Mouse (Mus musculus) lung, embryonic 14.5 days (tissue): ENCODE results near the gene Furin. TPM values are rescaled to one million over a fixed set of nuclear protein-coding genes. Genes with fewer than 3 reads are reported as not detected.

Experiments
- ATAC-seq: fragments of 200-750 bp; cut with Nextera tagmentation; 2 replicates; pipeline ENCODE4 v1.8.0; 2017; ENCODE audit warnings: mild to moderate bottlenecking, moderate TSS enrichment, moderate library complexity; ENCODE audit not compliant: insufficient read depth
- DNase-seq: peaks from one replicate; pipeline ENCODE4 v3.0.0-alpha.2; 2015
- H3K27ac ChIP-seq: fragments of 300-500 bp; sonication (generic); 2 replicates; pipeline ENCODE4 v1.5.1; 2014; ENCODE audit warnings: low read depth, mild to moderate bottlenecking, moderate library complexity
- H3K27me3 ChIP-seq: fragments of 300-500 bp; sonication (generic); 2 replicates; pipeline ENCODE4 v1.6.1; 2014; ENCODE audit warnings: low read length, control low read depth; ENCODE audit not compliant: insufficient read depth
- H3K36me3 ChIP-seq: fragments of 300-500 bp; sonication (generic); 2 replicates; pipeline ENCODE4 v1.6.1; 2014; ENCODE audit warnings: control low read depth; ENCODE audit not compliant: insufficient read depth
- H3K4me1 ChIP-seq: fragments of 300-500 bp; sonication (generic); 2 replicates; pipeline ENCODE4 v1.6.1; 2014; ENCODE audit warnings: antibody characterized with exemption, control low read depth; ENCODE audit not compliant: insufficient read depth
- H3K4me2 ChIP-seq: fragments of 300-500 bp; sonication (generic); 2 replicates; pipeline ENCODE4 v1.6.1; 2014; ENCODE audit warnings: mild to moderate bottlenecking
- H3K4me3 ChIP-seq: fragments of 300-500 bp; sonication (generic); 2 replicates; pipeline ENCODE4 v1.5.1; 2014; ENCODE audit warnings: low read depth, low read length
- H3K9ac ChIP-seq: fragments of 300-500 bp; sonication (generic); 2 replicates; pipeline ENCODE4 v1.6.1; 2014
- H3K9me3 ChIP-seq: fragments of 300-500 bp; sonication (generic); 2 replicates; pipeline ENCODE4 v1.6.1; 2016; ENCODE audit warnings: low read depth, low read length, control low read depth
- CTCF ChIP-seq: IDR thresholded peaks from 2 replicates; pipeline ENCODE4 v1.5.1; 2016; ENCODE audit warnings: antibody characterized with exemption, low read depth
- WGBS: fragments of 180-500 bp; shearing (Covaris S2); extraction: QIAGEN DNeasy Blood & Tissue Kit; methylation state at CpG from one replicate; pipeline ENCODE4 v1.1.7; 2014; 5-methylcytosine and 5-hydroxymethylcytosine counted together
- polyA plus RNA-seq: library from polyadenylated mRNA; unstranded; fragments of >200 nt; fragmentation: Nextera tagmentation; extraction: Ambion mirVana; gene quantifications from 2 replicates; pipeline ENCODE4 v1.2.1, GENCODE M21; 2014

The Furin gene
- polyA plus RNA-seq, 1 experiment from 2014 or later, result 19.4 TPM

GRCm38 (mm10) chr7:80449620-80450091, 44.4 kb upstream of the Furin start:
- no peaks in the 10 kb centered on the region for H3K27me3 ChIP-seq
- no peak overlapping the region for H3K9ac ChIP-seq
- H3K36me3 ChIP-seq, result peaks cover 16% of the 10 kb centered on the region
- 48% methylated on average over 6 of the region's 6 CpGs for WGBS
- H3K4me3 ChIP-seq, result no peak overlapping the region
- H3K4me2 ChIP-seq, result no peak overlapping the region
- DNase-seq (no peak), ATAC-seq (no peak)
- H3K27ac ChIP-seq, result no peak overlapping the region
- TF ChIP-seq CTCF, result no peak
- peaks cover 18% of the 10 kb centered on the region for H3K4me1 ChIP-seq
- no peaks in the 10 kb centered on the region for H3K9me3 ChIP-seq

GRCm38 (mm10) chr7:80447336-80447735, 42.1 kb upstream of the Furin start:
- ATAC-seq (no peak), DNase-seq (no peak)
- no peak overlapping the region for H3K27ac ChIP-seq
- no peak for TF ChIP-seq CTCF
- H3K27me3 ChIP-seq, result no peaks in the 10 kb centered on the region
- H3K4me2 ChIP-seq, result no peak overlapping the region
- no peak overlapping the region for H3K4me3 ChIP-seq
- H3K9me3 ChIP-seq, result no peaks in the 10 kb centered on the region
- H3K36me3 ChIP-seq, result no peaks in the 10 kb centered on the region
- peaks cover 28% of the 10 kb centered on the region for H3K4me1 ChIP-seq
- H3K9ac ChIP-seq, result no peak overlapping the region
- WGBS, result 94% methylated on average over 8 of the region's 8 CpGs

DNA sequence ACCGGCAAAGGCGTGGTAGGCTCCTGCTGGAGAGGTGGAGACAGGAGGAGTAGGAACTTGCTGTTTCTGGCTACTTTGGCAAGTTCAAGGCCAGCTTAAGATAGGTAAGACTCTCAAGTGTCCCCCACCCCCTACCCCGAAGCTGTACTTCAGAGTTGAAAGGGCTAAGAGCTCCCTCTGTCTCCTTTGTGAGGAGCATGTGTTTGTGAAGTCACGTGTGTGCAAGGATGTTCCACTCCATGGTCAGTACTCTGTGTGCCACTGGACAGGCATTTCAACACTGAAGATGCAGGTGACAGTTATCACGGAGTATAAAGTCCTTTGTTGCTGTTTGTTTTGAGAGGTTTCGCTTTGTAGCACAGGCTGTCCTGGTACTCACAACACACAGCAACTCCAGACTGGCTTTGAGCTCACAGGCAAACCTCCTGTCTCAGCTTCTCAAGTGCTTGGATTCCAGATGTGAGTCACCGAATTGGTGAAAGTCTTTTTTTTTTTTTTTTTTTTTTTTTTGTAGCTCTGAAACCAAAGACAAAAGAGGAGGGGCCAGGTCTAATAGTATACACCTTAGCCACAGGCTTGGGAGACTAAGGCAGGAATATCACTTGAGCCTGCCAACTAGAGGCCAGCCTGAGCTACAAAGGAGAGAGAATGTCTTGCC, 41.1 kb upstream of the Furin start:
- Histone ChIP-seq H3K4me1 (peaks cover 33% of the 10 kb centered on the region), H3K9ac (no peak overlapping the region; the same call in 1 of the 2 replicates), H3K4me3 (no peak overlapping the region), H3K9me3 (no peaks in the 10 kb centered on the region), H3K27ac (peak overlapping the region; percentile 84), H3K36me3 (no peaks in the 10 kb centered on the region), H3K4me2 (no peak overlapping the region), H3K27me3 (no peaks in the 10 kb centered on the region)
- WGBS, result 45% methylated on average over 7 of the region's 7 CpGs
- TF ChIP-seq CTCF, result no peak
- DNase-seq (no peak), ATAC-seq (peak; percentile 2; the same call in 1 of the 2 replicates)

DNA sequence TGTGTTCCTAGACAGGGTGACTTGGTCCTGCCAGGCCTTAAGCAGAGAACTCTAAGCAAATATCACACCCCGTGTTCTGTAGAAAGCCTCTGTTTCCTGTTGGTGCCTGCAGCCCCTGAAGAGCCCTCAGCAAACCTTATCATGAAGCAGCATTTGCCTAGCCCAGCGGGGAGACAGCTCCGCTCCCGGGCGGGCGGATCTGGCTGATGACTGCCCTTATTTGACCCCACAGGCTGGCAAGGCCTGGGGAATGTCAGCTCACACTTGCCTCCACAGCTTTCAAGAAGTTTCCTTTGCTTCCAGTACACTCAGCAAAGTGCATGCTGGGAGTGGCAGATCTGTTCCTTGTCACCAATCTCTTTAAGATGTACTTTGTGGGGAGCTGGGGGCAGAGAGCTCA, 40.3 kb upstream of the Furin start:
- Histone ChIP-seq H3K4me2 (no peak overlapping the region), H3K27ac (peak overlapping the region; percentile 84), H3K36me3 (no peaks in the 10 kb centered on the region), H3K4me1 (peaks cover 33% of the 10 kb centered on the region), H3K27me3 (no peaks in the 10 kb centered on the region), H3K4me3 (no peak overlapping the region), H3K9ac (no peak overlapping the region), H3K9me3 (no peaks in the 10 kb centered on the region)
- TF ChIP-seq CTCF, result no peak
- DNase-seq, result peak; percentile 84
- ATAC-seq, result peak; percentile 77
- 8% methylated on average over 6 of the region's 6 CpGs for WGBS

DNA sequence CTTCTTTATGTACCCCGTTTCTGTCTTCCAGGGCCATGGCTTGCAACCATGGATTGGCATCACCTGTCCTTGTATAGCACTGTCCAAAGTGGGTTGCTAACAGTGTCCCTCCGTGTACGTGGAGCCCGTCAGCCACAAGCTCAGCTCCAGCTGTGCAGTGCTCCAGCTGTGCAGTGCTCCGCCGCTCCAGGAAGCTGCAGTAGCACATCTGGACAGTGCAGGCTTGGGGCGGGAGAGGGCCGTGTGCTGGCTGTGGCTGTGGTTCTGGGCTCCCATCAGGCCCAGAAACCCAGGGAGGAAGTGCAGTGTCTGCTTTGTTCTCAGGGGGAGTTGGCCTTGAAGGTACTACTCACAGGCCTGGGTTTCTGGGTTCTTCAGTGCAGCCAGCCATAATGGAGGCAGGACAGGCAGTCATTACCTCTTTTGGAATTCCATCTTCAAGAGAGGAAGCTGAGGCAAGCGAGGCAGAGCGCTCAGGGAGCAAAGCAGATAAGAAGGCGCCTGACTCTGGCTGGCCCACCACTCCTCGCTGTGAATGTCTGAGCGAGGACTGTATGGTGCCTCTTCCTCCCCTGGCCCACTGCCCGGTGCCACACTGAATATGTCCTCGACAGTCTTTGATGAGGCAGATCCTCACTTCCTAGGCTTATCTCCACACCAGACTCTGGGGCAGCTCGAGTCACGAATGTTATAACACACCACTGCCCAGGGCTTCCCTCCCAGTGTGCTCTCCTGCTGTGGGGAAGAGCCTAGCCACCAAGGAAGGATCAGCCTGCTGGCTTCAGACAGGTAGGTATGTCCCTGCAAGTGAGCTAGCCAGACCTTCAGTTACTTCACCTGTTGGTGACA, 39.4 kb upstream of the Furin start:
- Histone ChIP-seq H3K9me3 (no peaks in the 10 kb centered on the region), H3K4me1 (peaks cover 33% of the 10 kb centered on the region), H3K36me3 (no peaks in the 10 kb centered on the region), H3K4me2 (no peak overlapping the region), H3K27me3 (no peaks in the 10 kb centered on the region), H3K9ac (peak overlapping the region; percentile 29; the same call in 1 of the 2 replicates), H3K4me3 (no peak overlapping the region), H3K27ac (peak overlapping the region; percentile 84)
- peak; percentile 69 for DNase-seq
- TF ChIP-seq CTCF, result no peak
- peak; percentile 60 for ATAC-seq
- 27% methylated on average over 17 of the region's 17 CpGs for WGBS

DNA sequence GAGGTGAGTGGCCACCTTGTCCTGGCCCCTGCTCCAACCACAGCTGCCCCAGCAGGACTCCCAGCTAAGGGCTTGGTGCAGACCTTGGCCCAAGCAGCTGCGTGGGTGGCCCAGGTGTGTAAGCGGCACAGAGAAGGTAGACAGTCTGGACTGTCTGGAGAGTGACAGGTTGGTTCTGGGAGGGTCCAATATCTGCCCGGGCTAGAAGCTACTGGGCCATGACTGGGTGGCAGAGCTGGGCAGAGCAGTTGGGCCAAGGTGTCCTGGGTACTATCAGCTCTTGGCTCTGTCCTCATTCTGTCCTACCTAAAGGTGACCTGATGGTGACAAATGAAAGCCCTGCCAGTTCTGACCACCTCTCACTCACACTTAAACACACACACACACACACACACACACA, 37.9 kb upstream of the Furin start:
- Histone ChIP-seq H3K27me3 (no peaks in the 10 kb centered on the region), H3K4me2 (no peak overlapping the region), H3K4me3 (no peak overlapping the region), H3K27ac (no peak overlapping the region), H3K4me1 (peaks cover 33% of the 10 kb centered on the region), H3K9ac (no peak overlapping the region), H3K36me3 (no peaks in the 10 kb centered on the region), H3K9me3 (no peaks in the 10 kb centered on the region)
- DNase-seq (no peak), ATAC-seq (no peak)
- no peak for TF ChIP-seq CTCF
- 87% methylated on average over 3 of the region's 3 CpGs for WGBS
